Mouse (Mus musculus) layer of hippocampus, adult 9-11 months (tissue): ENCODE data around the gene Bhlha9.
"Not testable (repeated sequence)": the region's sequence is repeated elsewhere in the genome, so short reads cannot be mapped to it uniquely, and the experiment has no call there.

Experiments
- DNase-seq: peaks from one replicate; pipeline ENCODE4 v3.0.0; 2022

Gene Bhlha9

DNA sequence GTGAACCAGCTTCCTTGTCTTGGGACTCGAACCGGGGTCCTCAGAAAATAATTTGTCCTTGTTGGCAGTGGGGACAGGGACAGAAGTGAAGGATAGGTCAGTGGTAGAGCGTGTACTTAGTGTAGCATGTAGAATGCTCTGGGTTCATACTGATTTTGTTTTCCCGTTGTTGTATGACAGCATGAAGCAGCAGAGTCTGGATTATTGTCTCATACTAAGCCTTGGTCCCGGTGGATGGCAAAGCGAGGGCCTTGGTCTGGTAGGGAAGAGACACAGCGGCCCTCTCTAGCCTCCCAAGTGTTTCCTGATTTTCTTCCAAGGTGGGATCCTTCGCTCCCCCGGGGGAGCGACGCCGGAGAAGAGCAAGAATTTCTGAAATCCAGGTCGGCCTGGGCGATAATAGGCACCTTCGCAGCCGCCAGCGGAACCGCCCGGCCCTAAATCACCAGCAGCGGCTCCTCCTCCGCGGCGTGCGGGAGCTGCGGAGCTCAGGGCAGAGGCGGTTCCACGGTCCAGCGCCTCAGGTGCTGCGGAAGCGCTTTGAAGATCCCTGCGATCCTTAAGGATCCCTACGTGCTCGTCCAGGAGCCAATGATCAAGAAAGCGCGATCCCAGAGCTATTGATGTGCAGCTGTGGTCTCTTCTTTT lies 6.1 kb upstream of the Bhlha9 start:
- DNase-seq = no peak

DNA sequence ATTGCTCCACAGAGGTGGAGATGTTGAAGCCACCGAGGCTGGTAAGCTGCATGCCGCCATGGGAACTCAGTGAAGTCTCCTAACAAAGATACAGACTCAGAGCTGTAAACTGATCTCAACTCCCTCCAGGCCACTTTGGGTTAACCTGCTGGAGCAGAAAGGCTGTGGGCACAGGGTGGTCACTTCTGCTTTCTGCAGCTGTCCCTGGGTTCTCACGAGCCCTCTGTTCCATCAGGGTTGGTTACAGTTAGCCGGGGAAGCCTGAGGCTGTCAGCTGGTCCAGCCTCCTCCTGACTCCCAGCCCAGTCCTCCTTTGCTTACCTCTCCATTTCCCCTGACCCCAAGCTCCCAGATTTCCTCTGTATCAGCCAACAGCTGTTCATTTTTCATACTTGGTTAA lies 4.5 kb upstream of the Bhlha9 start:
- DNase-seq = no peak

DNA sequence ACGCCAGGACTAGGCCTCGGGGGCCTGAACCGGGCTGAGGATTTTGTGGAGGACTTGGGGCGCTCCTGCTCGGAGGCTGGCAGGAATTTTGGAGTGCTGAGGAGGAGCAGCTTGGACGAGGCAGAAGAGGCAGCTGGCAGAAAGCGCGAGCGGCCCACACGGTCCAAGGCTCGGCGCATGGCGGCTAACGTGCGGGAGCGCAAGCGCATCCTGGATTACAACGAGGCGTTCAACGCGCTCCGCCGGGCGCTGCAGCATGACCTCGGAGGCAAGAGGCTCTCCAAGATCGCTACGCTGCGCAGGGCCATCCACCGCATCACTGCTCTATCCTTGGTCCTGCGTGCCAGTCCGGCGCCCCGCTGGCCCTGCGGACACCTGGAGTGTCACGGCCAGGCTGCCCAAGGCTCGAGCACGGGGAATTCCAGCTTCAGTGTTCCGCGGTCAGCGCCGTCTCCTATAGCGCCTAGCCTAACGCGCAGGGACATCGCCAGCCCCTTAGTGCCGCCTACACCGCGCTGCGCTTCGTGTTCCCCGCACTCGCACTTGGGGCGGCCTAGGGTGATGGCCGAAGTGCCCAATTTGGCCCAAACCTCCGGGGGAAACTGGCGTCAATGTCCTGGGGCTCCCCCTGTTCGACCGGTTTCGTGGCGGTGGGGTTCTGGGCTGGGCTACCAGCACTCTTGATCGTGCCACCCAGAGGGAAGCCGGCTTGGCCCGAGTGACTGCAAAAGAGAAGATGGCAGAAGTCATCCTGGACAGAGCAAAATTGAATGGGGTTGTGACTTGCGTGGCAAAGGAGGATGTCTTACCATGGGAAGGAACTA lies 503 bp downstream of the Bhlha9 start:
- DNase-seq = peak; percentile 54

DNA sequence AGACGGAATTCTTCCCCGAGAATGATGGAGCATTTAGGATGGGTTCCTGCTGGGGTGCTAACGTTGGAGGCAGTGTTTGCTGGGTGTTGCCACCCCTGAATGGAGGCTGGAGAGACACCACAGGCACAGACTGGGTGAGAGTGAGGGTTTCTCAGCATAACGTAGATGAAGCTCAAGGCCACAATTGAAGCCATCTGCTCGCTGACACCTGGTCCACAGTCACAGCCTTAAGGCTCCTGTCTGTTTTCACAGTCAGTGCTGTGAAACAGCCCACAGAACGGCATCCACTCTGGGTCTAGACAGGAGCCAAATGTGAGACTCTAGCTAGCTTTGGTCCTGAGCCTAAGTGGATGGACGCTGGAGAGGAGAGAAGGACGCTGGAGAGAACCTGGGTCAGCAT lies 1.9 kb downstream of the Bhlha9 start:
- no peak for DNase-seq

DNA sequence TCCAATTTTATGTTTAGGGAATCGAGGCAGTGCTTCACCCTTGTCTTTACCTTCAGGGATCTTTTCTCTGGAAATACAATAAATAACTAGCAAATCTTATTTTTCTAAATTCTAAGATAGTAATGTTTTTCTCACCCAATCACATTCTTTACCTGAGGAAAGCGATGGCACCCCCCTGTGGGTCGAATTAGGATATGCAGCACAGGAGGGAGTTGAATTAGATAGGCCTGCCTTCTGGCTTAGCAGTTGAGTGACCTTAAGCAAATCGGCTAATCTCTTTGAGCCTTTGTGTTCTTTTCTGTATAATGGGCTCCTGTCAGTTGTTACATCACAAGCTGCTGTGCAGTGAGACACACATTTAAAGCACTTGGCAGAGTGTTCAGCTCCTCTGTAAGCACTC lies 2.4 kb downstream of the Bhlha9 start:
- DNase-seq = no peak

DNA sequence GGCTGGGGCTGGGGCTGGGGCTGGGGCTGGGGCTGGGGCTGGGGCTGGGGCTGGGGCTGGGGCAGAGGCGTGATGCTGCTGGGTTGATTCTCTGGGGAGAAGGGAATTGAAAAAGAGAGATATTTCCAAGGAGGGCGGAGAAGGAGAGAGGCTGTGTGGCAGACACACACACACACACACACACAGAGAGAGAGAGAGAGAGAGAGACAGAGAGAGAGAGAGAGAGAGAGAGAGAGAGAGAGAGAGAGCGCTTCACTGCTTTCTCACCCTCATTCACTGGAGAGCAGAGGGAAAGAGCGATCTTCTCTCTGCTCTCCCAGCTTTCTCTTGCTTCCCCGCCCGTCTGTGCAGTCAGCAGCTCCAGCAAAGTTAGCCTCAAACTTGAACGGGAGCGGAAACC lies 7.2 kb downstream of the Bhlha9 start, which contains the start of gene Trarg1:
Trarg1 (plus strand) TSS at position 301 of the 400 bp plus-strand sequence.
- not testable (repeated sequence) for DNase-seq

DNA sequence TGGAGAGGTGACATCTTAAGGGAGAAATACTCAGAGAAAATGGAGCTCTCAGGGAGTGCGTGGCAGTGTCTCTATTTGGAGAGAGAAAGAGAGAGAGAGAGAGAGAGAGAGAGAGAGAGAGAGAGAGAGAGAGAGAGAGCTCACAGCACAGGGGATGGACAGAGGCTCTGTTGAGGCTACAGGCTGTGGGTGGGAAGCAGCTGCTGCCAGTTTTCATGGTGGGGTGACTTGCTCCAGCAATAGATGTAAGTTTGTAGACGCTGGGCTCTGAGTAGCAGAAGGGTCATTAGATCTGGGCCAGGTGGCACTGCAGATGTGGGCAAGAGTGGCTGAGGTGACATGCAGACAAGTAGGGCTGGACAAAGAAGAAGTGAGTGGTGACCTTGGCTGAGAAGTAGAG lies 13.3 kb downstream of the Bhlha9 start:
- no peak for DNase-seq

DNA sequence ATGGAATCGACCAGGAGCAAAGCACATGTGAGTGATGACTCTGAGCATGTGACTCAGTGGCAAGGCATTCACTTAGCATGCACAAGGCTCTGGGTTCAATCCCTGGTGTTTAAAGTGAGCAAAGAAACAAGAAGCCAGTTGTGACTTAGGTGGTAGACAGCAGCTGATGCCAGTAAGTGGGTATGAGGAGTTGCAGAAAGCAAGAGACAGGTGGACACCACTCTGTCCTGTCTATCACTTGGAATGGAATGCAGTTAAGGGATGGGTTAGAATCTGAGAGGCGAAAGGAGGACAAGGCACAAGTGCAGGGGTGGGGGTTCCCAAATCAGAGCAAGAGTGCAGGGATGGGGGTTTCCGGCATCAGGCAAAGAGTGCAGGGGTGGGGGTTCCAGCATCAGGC lies 19.8 kb downstream of the Bhlha9 start:
- no peak for DNase-seq

DNA sequence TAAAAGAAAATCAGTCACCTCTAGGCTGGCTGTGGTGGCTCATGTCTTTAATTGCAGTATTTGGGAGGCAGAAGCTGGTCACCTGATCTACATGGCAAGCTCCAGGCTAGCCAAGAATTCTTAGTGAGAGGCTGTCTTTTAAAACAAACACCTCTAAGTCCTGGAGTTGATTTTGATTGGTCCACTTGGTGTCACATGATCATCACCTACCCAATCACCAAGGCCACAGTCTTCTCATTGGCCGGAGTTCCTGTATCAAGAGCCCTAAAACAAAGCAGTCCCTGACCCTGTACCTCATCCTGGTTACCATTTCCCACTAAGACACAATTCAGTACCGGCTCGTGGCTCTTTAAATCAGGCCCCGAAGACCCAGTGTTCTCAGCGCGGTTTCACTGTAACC lies 23.5 kb downstream of the Bhlha9 start:
- DNase-seq = peak; percentile 49

DNA sequence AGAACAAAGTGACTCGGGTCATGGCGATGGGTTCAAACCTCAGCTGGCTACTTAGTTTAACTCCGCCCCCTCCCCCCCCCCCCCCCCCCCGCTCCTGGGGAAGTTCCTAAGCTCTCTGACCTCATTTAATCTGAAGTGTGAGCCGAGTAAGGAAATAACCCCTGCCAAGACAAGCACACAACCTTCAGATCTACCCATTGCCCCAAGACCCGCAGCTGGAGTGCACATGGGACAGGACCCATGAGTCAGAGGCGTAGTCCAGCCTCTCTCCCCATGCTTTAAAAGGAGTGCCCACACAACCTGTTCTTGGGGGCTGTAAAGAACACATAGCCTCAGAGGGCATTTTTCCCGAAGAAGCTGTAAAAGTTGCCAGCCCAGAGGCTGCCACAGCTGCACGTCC lies 27.4 kb downstream of the Bhlha9 start:
- no peak for DNase-seq

DNA sequence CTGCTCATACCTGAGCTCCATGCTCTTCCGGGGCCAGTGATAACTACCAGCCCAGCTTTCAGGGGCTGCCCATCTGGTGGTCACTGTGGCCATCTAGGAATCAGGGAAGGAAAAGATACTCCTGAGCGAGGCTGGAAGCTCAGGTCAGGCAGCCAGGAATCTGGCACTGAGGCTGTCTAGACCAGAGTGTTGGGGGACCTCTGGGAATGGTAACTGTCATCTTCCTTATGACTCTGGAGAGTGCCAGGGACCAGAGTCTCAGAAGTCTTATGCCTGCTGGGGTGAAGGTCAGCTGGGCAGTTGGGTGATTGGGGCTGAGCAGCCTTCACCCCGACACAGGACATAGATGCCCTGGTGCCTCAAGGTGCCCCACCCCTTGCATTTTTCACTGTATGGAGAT lies 35.4 kb downstream of the Bhlha9 start:
- DNase-seq = no peak

DNA sequence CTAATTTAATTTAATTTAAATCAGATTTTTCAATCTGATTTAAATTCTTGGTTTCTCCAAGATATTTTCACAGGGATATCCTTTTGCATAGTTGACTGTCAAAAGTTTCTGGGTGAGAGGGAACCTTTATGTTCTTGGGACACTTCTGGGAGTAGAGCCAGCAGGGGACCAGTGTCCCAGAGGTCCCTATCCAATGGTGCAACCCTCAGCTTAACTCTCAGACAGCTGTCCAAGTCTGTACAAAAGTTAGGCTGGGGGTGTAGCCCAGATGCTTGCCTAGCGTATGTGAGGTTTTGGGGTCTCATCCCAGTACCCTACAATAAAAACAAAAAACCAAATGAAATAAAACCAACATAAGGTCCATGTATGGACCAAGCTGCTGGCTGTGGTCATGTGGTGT lies 35.8 kb downstream of the Bhlha9 start:
- no peak for DNase-seq

DNA sequence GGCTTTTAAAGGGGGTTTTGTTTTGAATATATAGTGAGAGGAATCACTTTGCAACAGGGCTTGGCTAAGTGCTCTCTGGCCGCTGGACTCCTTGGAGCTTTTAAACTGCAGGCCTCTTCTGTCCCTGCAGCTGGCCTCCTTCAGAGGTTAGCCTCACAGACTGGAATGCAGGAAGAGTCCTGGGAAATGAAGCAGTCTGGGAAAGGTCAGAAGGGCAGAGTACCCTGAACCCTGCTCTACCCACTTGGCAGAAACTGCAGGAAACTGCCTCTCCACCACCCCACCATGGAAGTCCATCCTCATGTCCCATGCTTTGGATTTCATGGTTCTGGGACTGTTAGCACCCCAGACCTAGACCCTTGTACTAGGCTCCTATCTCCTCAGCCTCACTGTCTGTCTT lies 36.6 kb downstream of the Bhlha9 start:
- DNase-seq = no peak

DNA sequence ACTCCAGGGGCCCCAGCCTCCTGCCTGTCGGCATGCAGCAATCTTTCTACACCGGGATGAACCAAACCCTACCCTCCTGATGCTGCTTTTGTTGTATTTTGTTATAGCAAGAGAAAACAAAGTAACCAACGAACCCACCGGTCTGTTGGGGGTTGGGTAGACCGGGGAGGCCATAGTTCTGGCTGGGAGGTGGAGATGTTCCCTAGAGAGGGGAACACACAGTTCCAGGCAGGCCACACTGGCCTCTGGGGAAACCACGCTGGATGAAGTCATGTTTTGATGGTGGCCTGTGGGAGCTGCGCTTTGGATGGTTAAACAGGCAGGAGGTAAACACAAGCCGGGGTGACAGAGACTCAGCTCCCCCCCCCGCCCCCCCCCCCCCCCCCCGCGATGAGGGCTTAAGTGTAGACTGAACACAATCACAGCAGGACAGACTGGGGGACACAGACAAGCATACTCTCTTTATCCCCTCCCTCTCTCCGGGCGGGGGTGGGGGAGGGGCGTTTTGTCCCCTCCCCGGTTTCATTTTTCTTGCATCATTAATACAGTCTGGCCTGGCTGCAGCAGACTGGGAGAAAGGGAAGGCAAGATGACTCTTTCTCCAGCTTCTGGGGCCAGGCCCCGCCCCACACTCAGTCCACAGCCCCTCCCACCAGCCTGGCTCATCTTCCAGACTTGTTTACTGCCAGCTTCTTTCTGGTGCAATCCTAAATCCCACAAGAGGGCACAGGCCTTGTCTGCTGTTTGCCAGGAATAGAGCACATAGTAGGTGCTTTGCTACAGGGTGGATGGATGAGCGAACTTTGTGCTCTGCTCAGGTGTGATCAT lies 37.6 kb downstream of the Bhlha9 start:
- no peak for DNase-seq

DNA sequence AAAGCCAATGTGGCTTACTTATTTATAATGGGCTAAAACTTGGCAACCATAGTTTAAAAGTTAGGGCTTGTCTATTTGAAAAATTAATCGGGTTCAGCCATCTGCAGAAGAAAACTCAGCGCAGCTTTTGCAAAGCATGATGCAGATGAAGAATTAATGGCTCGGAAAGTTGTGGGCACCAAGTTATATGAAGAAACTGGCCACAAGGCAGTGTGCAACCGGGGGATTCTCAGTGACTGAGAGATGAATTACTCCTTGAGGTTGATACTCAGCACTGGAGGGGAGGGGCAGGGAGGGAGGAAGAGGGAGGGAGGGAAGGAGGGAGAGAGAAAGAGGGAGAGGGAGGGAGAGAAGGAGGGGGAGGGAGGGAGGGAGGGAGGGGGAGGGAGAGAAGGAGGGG lies 44.7 kb downstream of the Bhlha9 start:
- DNase-seq = no peak
